Mouse (Mus musculus) testis, postnatal 14 days (tissue): ENCODE results near the gene Cd47.
"Not testable (repeated sequence)": the region's sequence is repeated elsewhere in the genome, so short reads cannot be mapped to it uniquely, and the experiment has no call there.

Source experiments
- DNase-seq: peaks from one replicate; pipeline ENCODE4 v3.0.0; 2021; ENCODE audit warnings: low spot score

Cd47 gene

GRCm38 (mm10) chr16:49787714-49788113 is 12.6 kb upstream of the Cd47 start:
- DNase-seq: no peak

GRCm38 (mm10) chr16:49790575-49791465 is 9.5 kb upstream of the Cd47 start:
- no peak for DNase-seq

- DNase-seq: no peak
Observed at GRCm38 (mm10) chr16:49792446-49792878, 7.9 kb upstream of the Cd47 start.

- no peak for DNase-seq
Observed at GRCm38 (mm10) chr16:49793596-49793995, 6.7 kb upstream of the Cd47 start.

- no peak for DNase-seq
Observed at GRCm38 (mm10) chr16:49796271-49796670, 4.1 kb upstream of the Cd47 start.

- DNase-seq: no peak
Observed at GRCm38 (mm10) chr16:49796954-49797353, 3.4 kb upstream of the Cd47 start.

- DNase-seq: no peak
Observed at GRCm38 (mm10) chr16:49798790-49799189, 1.5 kb upstream of the Cd47 start.

- DNase-seq: no peak
Observed at GRCm38 (mm10) chr16:49800996-49801395, 663 bp downstream of the Cd47 start.

- no peak for DNase-seq
Observed at GRCm38 (mm10) chr16:49801399-49801798, 1.1 kb downstream of the Cd47 start.

GRCm38 (mm10) chr16:49802993-49803392 is 2.7 kb downstream of the Cd47 start:
- no peak for DNase-seq

GRCm38 (mm10) chr16:49803932-49804461 is 3.7 kb downstream of the Cd47 start:
- DNase-seq: no peak

- no peak for DNase-seq
Observed at GRCm38 (mm10) chr16:49806920-49807319, 6.6 kb downstream of the Cd47 start.

- DNase-seq: no peak
Observed at GRCm38 (mm10) chr16:49807419-49807841, 7.1 kb downstream of the Cd47 start.

- DNase-seq: no peak
Observed at GRCm38 (mm10) chr16:49807862-49808430, 7.6 kb downstream of the Cd47 start.

- DNase-seq: no peak
Observed at GRCm38 (mm10) chr16:49811897-49812296, 11.6 kb downstream of the Cd47 start.

- no peak for DNase-seq
Observed at GRCm38 (mm10) chr16:49812821-49813616, 12.7 kb downstream of the Cd47 start.

GRCm38 (mm10) chr16:49814419-49814818 is 14.1 kb downstream of the Cd47 start:
- DNase-seq: no peak

GRCm38 (mm10) chr16:49816889-49817288 is 16.6 kb downstream of the Cd47 start:
- no peak for DNase-seq

GRCm38 (mm10) chr16:49818146-49818545 is 17.8 kb downstream of the Cd47 start:
- no peak for DNase-seq

GRCm38 (mm10) chr16:49818627-49819026 is 18.3 kb downstream of the Cd47 start:
- DNase-seq: no peak

- no peak for DNase-seq
Observed at GRCm38 (mm10) chr16:49819494-49819893, 19.2 kb downstream of the Cd47 start.

GRCm38 (mm10) chr16:49830911-49831310 is 30.6 kb downstream of the Cd47 start:
- not testable (repeated sequence) for DNase-seq
